Mouse (Mus musculus): ENCODE results near the gene Plet1. TPM values are rescaled to one million over a fixed set of nuclear protein-coding genes. Genes with fewer than 3 reads are reported as not detected.

The Plet1 gene
- polyA plus RNA-seq, 1 experiment from 2014 or later, result 0.90 TPM

GRCm38 (mm10) chr9:50533791-50534190 lies 39.5 kb downstream of the Plet1 start:
- H3K4me2 ChIP-seq (ENCODE audit: low read length), result no peak overlapping the region
- H3K27ac ChIP-seq (ENCODE audit: low read depth, low read length), result no peak overlapping the region
- 0 out of 2 replicates have a peak, but pooled peaks cover 2% of the 10 kb centered on the region for H3K4me1 ChIP-seq (ENCODE audit: control insufficient read depth, insufficient read depth, low read depth, low read length)
- 87% methylated on average over 3 of the region's 3 CpGs for WGBS
- H3K9ac ChIP-seq (ENCODE audit: low read depth, low read length), result no peak overlapping the region
- H3K4me3 ChIP-seq (ENCODE audit: low read length), result no peak overlapping the region
- no peak for ATAC-seq
- no peaks in the 10 kb centered on the region for H3K27me3 ChIP-seq (replicated peaks; ENCODE audit: control insufficient read depth, insufficient read depth, low read length)
- H3K9me3 ChIP-seq (ENCODE audit: control insufficient read depth, low read length), result no peaks in the 10 kb centered on the region
- no peaks in the 10 kb centered on the region for H3K36me3 ChIP-seq (ENCODE audit: control insufficient read depth, insufficient read depth, low read length)

DNA sequence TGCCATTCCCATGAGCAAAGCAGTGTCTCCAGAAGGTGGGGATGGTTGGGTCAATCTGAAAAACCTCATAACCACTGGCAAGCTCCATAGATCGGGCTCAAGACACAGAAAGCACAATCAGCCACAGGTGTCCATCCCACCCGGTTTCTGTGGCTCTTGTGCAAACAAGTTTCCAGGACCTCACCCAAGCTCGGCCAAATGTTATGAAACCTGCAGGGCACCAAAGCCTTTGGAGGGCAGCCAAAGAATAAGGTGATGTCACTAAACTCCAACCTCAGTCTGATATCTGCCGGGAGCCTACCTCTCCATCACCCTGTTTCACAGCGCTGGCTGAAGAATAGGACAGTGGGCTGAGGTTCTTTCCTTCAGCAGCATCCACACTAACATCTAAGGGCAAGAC lies 41.6 kb downstream of the Plet1 start:
- H3K4me2 ChIP-seq (ENCODE audit: low read length), result no peak overlapping the region
- H3K4me3 ChIP-seq (ENCODE audit: low read length), result no peak overlapping the region
- no peak overlapping the region for H3K9ac ChIP-seq (ENCODE audit: low read depth, low read length)
- H3K4me1 ChIP-seq (ENCODE audit: control insufficient read depth, insufficient read depth, low read depth, low read length), result no peaks in the 10 kb centered on the region
- no peak overlapping the region for H3K27ac ChIP-seq (ENCODE audit: low read depth, low read length)
- no peaks in the 10 kb centered on the region for H3K27me3 ChIP-seq (replicated peaks; ENCODE audit: control insufficient read depth, insufficient read depth, low read length)
- no peak for ATAC-seq
- H3K36me3 ChIP-seq (ENCODE audit: control insufficient read depth, insufficient read depth, low read length), result no peaks in the 10 kb centered on the region
- WGBS, result 87% methylated on average over 5 of the region's 5 CpGs
- no peaks in the 10 kb centered on the region for H3K9me3 ChIP-seq (ENCODE audit: control insufficient read depth, low read length)

- H3K9ac ChIP-seq (ENCODE audit: low read depth, low read length), result no peak overlapping the region
- no peaks in the 10 kb centered on the region for H3K9me3 ChIP-seq (ENCODE audit: control insufficient read depth, low read length)
- H3K27me3 ChIP-seq (replicated peaks; ENCODE audit: control insufficient read depth, insufficient read depth, low read length), result no peaks in the 10 kb centered on the region
- H3K4me1 ChIP-seq (ENCODE audit: control insufficient read depth, insufficient read depth, low read depth, low read length), result no peaks in the 10 kb centered on the region
- 84% methylated on average over 7 of the region's 7 CpGs for WGBS
- H3K4me3 ChIP-seq (ENCODE audit: low read length), result no peak overlapping the region
- ATAC-seq, result no peak
- no peak overlapping the region for H3K27ac ChIP-seq (ENCODE audit: low read depth, low read length)
- no peaks in the 10 kb centered on the region for H3K36me3 ChIP-seq (ENCODE audit: control insufficient read depth, insufficient read depth, low read length)
- no peak overlapping the region for H3K4me2 ChIP-seq (ENCODE audit: low read length)
Measured at GRCm38 (mm10) chr9:50536603-50537135, 42.3 kb downstream of the Plet1 start.

DNA sequence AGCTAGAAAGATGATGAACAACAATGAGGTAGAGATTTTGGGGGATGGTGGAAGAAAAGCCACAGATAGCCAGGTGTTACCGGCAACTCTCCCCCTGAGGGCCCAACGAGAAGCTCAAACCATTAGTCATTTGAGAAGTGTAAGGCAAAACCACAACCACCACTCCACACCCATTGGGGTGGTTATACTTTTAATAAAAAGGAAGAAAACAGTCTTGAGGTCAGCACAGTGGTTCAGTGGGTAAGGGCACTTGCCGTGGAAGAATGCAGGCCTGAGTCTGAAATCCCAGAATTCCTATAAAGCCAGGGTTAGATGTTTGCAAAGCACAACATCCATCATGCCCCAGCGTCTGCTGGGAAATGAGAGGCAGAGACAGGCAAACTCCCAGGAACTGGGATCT lies 43.0 kb downstream of the Plet1 start:
- no peak for ATAC-seq

GRCm38 (mm10) chr9:50540170-50540569 lies 45.8 kb downstream of the Plet1 start:
- Histone ChIP-seq H3K27me3 (replicated peaks; ENCODE audit: control insufficient read depth, insufficient read depth, low read length) (no peaks in the 10 kb centered on the region), H3K4me1 (ENCODE audit: control insufficient read depth, insufficient read depth, low read depth, low read length) (no peaks in the 10 kb centered on the region), H3K27ac (ENCODE audit: low read depth, low read length) (no peak overlapping the region), H3K4me3 (ENCODE audit: low read length) (no peak overlapping the region), H3K4me2 (ENCODE audit: low read length) (no peak overlapping the region; the same call in 1 of the 2 replicates), H3K9ac (ENCODE audit: low read depth, low read length) (no peak overlapping the region), H3K36me3 (ENCODE audit: control insufficient read depth, insufficient read depth, low read length) (no peaks in the 10 kb centered on the region), H3K9me3 (ENCODE audit: control insufficient read depth, low read length) (no peaks in the 10 kb centered on the region)
- WGBS, result 75% methylated on average over 7 of the region's 7 CpGs
- ATAC-seq, result no peak

More for the DNA sequence above, 43.0 kb downstream of the Plet1 start:
- H3K9me3 ChIP-seq (ENCODE audit: control insufficient read depth, low read length), result no peaks in the 10 kb centered on the region
- WGBS, result 85% methylated on average over 4 of the region's 4 CpGs
- H3K4me3 ChIP-seq (ENCODE audit: low read length), result no peak overlapping the region
- no peak overlapping the region for H3K4me2 ChIP-seq (ENCODE audit: low read length)
- H3K27me3 ChIP-seq (replicated peaks; ENCODE audit: control insufficient read depth, insufficient read depth, low read length), result no peaks in the 10 kb centered on the region
- no peaks in the 10 kb centered on the region for H3K36me3 ChIP-seq (ENCODE audit: control insufficient read depth, insufficient read depth, low read length)
- no peak overlapping the region for H3K27ac ChIP-seq (ENCODE audit: low read depth, low read length)
- H3K4me1 ChIP-seq (ENCODE audit: control insufficient read depth, insufficient read depth, low read depth, low read length), result no peaks in the 10 kb centered on the region
- no peak overlapping the region for H3K9ac ChIP-seq (ENCODE audit: low read depth, low read length)

DNA sequence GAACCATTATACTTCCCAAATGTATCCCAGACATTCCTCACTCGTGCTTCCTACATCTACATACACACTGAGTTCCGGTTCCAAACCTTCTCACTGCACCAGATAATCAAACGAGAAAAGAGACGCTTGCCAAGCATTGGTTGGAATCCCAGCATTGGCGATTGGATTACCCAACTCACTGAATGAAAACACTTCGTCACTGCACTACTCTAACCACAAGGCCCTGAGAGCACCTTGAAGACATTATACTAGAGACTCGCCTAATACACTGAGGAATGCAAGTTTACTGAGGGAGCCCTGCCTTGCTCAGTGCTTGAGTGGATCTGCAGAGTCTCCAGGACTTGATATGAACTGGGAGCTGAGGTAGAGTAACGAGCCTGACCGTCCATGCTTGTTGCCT lies 48.1 kb downstream of the Plet1 start:
- no peaks in the 10 kb centered on the region for H3K36me3 ChIP-seq (ENCODE audit: control insufficient read depth, insufficient read depth, low read length)
- H3K27me3 ChIP-seq (replicated peaks; ENCODE audit: control insufficient read depth, insufficient read depth, low read length), result no peaks in the 10 kb centered on the region
- H3K4me2 ChIP-seq (ENCODE audit: low read length), result no peak overlapping the region
- WGBS, result 80% methylated on average over 9 of the region's 9 CpGs
- ATAC-seq, result no peak
- H3K9ac ChIP-seq (ENCODE audit: low read depth, low read length), result no peak overlapping the region
- no peaks in the 10 kb centered on the region for H3K9me3 ChIP-seq (ENCODE audit: control insufficient read depth, low read length)
- H3K4me3 ChIP-seq (ENCODE audit: low read length), result no peak overlapping the region
- no peak overlapping the region for H3K27ac ChIP-seq (ENCODE audit: low read depth, low read length)
- no peaks in the 10 kb centered on the region for H3K4me1 ChIP-seq (ENCODE audit: control insufficient read depth, insufficient read depth, low read depth, low read length)

GRCm38 (mm10) chr9:50547859-50548478 lies 53.6 kb downstream of the Plet1 start:
- no peak for ATAC-seq
- Histone ChIP-seq H3K9ac (ENCODE audit: low read depth, low read length) (no peak overlapping the region), H3K9me3 (ENCODE audit: control insufficient read depth, low read length) (no peaks in the 10 kb centered on the region), H3K4me1 (ENCODE audit: control insufficient read depth, insufficient read depth, low read depth, low read length) (no peaks in the 10 kb centered on the region), H3K36me3 (ENCODE audit: control insufficient read depth, insufficient read depth, low read length) (no peaks in the 10 kb centered on the region), H3K27ac (ENCODE audit: low read depth, low read length) (no peak overlapping the region), H3K4me2 (ENCODE audit: low read length) (no peak overlapping the region), H3K27me3 (replicated peaks; ENCODE audit: control insufficient read depth, insufficient read depth, low read length) (no peaks in the 10 kb centered on the region), H3K4me3 (ENCODE audit: low read length) (no peak overlapping the region)
- WGBS, result 71% methylated on average over 5 of the region's 5 CpGs

DNA sequence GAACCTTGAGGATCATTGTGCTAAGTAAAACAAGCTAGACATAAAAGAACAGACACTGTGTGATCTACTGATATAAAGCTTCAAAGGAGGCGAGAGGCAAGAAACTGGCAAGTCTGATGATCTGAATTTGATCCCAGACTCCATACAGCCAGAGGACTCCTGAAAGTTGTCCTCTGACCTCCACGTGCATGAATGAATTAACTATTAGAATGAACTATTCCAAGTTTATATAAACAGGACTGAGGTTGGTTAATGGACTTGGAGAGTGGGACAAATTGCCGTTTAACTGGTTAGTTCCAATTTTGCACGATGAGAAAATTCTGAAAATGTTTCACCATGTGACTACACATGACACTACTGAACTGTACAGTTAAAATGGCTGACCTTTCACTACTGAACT lies 54.6 kb downstream of the Plet1 start:
- no peak overlapping the region for H3K9ac ChIP-seq (ENCODE audit: low read depth, low read length)
- no peak overlapping the region for H3K4me2 ChIP-seq (ENCODE audit: low read length)
- no peaks in the 10 kb centered on the region for H3K9me3 ChIP-seq (ENCODE audit: control insufficient read depth, low read length)
- H3K4me1 ChIP-seq (ENCODE audit: control insufficient read depth, insufficient read depth, low read depth, low read length), result peaks cover under 1% of the 10 kb centered on the region; the same call in 1 of the 2 replicates
- H3K4me3 ChIP-seq (ENCODE audit: low read length), result no peak overlapping the region
- 86% methylated on average over 4 of the region's 4 CpGs for WGBS
- no peak overlapping the region for H3K27ac ChIP-seq (ENCODE audit: low read depth, low read length)
- no peak for ATAC-seq
- no peaks in the 10 kb centered on the region for H3K27me3 ChIP-seq (replicated peaks; ENCODE audit: control insufficient read depth, insufficient read depth, low read length)
- H3K36me3 ChIP-seq (ENCODE audit: control insufficient read depth, insufficient read depth, low read length), result no peaks in the 10 kb centered on the region

GRCm38 (mm10) chr9:50552206-50552605 lies 57.9 kb downstream of the Plet1 start:
- WGBS, result 82% methylated on average over 5 of the region's 5 CpGs
- no peak overlapping the region for H3K27ac ChIP-seq (ENCODE audit: low read depth, low read length)
- H3K9me3 ChIP-seq (ENCODE audit: control insufficient read depth, low read length), result no peaks in the 10 kb centered on the region
- no peak overlapping the region for H3K9ac ChIP-seq (ENCODE audit: low read depth, low read length)
- no peaks in the 10 kb centered on the region for H3K27me3 ChIP-seq (replicated peaks; ENCODE audit: control insufficient read depth, insufficient read depth, low read length)
- no peak for ATAC-seq
- H3K4me3 ChIP-seq (ENCODE audit: low read length), result no peak overlapping the region
- H3K4me1 ChIP-seq (ENCODE audit: control insufficient read depth, insufficient read depth, low read depth, low read length), result peaks cover 6% of the 10 kb centered on the region
- H3K4me2 ChIP-seq (ENCODE audit: low read length), result no peak overlapping the region
- H3K36me3 ChIP-seq (ENCODE audit: control insufficient read depth, insufficient read depth, low read length), result no peaks in the 10 kb centered on the region
